Mouse (Mus musculus): ENCODE data around the gene Cdk16.
A peak's percentile ranks its signal among the peaks of the same experiment; 100 is the strongest.
"Not testable (repeated sequence)": the region's sequence is repeated elsewhere in the genome, so short reads cannot be mapped to it uniquely, and the experiment has no call there.

Gene Cdk16

GRCm38 (mm10) chrX:20687519-20688067 lies at the start of gene Cdk16:
Gene Cdk16, plus strand, starts transcription at chrX:20687954.
- peak; percentile 87 for DNase-seq (ENCODE audit: low spot score)

- DNase-seq (ENCODE audit: low spot score): no peak
Measured at GRCm38 (mm10) chrX:20638141-20638540, 49.6 kb upstream of the Cdk16 start.

- DNase-seq (ENCODE audit: low spot score): no peak
Measured at GRCm38 (mm10) chrX:20644780-20645179, 43.0 kb upstream of the Cdk16 start.

GRCm38 (mm10) chrX:20657593-20657992 lies 30.2 kb upstream of the Cdk16 start:
- no peak for DNase-seq (ENCODE audit: low spot score)

- DNase-seq (ENCODE audit: low spot score): peak; percentile 81
Measured at GRCm38 (mm10) chrX:20658026-20658652, 29.6 kb upstream of the Cdk16 start, which contains the start of gene Uba1. Gene Uba1, plus strand, starts transcription at chrX:20658326.

GRCm38 (mm10) chrX:20658891-20659406 lies 28.8 kb upstream of the Cdk16 start:
- no peak for DNase-seq (ENCODE audit: low spot score)

GRCm38 (mm10) chrX:20662317-20662715 lies 25.4 kb upstream of the Cdk16 start:
- no peak for DNase-seq (ENCODE audit: low spot score)

- DNase-seq (ENCODE audit: low spot score): peak; percentile 86
Measured at GRCm38 (mm10) chrX:20662716-20663443, 24.9 kb upstream of the Cdk16 start.

- DNase-seq (ENCODE audit: low spot score): peak; percentile 13
Measured at GRCm38 (mm10) chrX:20663444-20663790, 24.3 kb upstream of the Cdk16 start.

GRCm38 (mm10) chrX:20688068-20688547 lies 354 bp downstream of the Cdk16 start:
- peak; percentile 83 for DNase-seq (ENCODE audit: low spot score)

- peak; percentile 55 for DNase-seq (ENCODE audit: low spot score)
Measured at GRCm38 (mm10) chrX:20688615-20689014, 861 bp downstream of the Cdk16 start.

- DNase-seq (ENCODE audit: low spot score): no peak
Measured at GRCm38 (mm10) chrX:20691566-20691965, 3.8 kb downstream of the Cdk16 start.

- DNase-seq (ENCODE audit: low spot score): no peak
Measured at GRCm38 (mm10) chrX:20692616-20693015, 4.9 kb downstream of the Cdk16 start.

- DNase-seq (ENCODE audit: low spot score): no peak
Measured at GRCm38 (mm10) chrX:20695842-20696241, 8.1 kb downstream of the Cdk16 start.

- peak; percentile 48 for DNase-seq (ENCODE audit: low spot score)
Measured at GRCm38 (mm10) chrX:20703741-20704290, 16.1 kb downstream of the Cdk16 start, which contains the start of gene Usp11. Gene Usp11, plus strand, starts transcription at chrX:20703906.

- DNase-seq (ENCODE audit: low spot score): peak; percentile 79
Measured at GRCm38 (mm10) chrX:20704295-20705082, 16.7 kb downstream of the Cdk16 start.

GRCm38 (mm10) chrX:20705083-20705402 lies 17.3 kb downstream of the Cdk16 start:
- DNase-seq (ENCODE audit: low spot score): no peak

- DNase-seq (ENCODE audit: low spot score): no peak
Measured at GRCm38 (mm10) chrX:20728681-20729080, 40.9 kb downstream of the Cdk16 start.

GRCm38 (mm10) chrX:20730048-20730447 lies 42.3 kb downstream of the Cdk16 start:
- DNase-seq (ENCODE audit: low spot score): not testable (repeated sequence)

- peak; percentile 21 for DNase-seq (ENCODE audit: low spot score)
Measured at GRCm38 (mm10) chrX:20736479-20736878, 48.7 kb downstream of the Cdk16 start.

GRCm38 (mm10) chrX:20748829-20749228 lies 61.1 kb downstream of the Cdk16 start:
- no peak for DNase-seq (ENCODE audit: low spot score)
